Mouse (Mus musculus) left cerebral cortex, postnatal 4 days (tissue): ENCODE results near the gene Madcam1. TPM values are rescaled to one million over a fixed set of nuclear protein-coding genes. Genes with fewer than 3 reads are reported as not detected.

ENCODE experiments used
- DNase-seq: peaks from one replicate; pipeline ENCODE4 v3.0.0-alpha.2; 2022
- intact Hi-C: fragments of 180-260 bp; cut with DNase I; formaldehyde crosslinking; loops from one replicate; pipeline ENCODE4 v1.15.1; 2025
- total RNA-seq, 2 experiments: library from RNA; stranded (reverse); gene quantifications; 2 replicates each; pipeline ENCODE4 v1.2.3; 2021

Gene Madcam1
- total RNA-seq, 2 experiments from 2014 or later = 0.72 to 0.84 TPM

DNA sequence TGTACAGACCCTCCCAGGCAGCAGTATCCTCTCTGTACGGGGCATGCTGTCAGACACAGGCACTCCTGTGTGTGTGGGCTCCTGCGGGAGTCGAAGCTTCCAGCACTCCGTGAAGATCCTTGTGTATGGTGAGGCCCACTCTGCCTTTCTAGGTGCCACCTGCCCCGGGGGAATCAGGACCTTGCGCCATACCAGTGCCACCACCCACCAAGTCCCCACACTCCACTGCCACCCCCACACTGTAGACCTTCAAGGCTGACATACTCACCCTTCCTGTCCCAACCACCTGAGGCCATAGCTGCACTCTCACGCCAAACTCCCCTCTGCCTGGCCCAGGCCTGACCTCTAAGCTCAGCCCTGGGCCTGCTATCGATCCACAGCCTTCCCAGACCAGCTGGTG lies 692 bp downstream of the Madcam1 start:
- no peak for DNase-seq
- intact Hi-C loops = loop anchor here (10.0 kb wide), 1 partner anchor 910 kb away; the partner anchor contains the start of gene Ccdc105

DNA sequence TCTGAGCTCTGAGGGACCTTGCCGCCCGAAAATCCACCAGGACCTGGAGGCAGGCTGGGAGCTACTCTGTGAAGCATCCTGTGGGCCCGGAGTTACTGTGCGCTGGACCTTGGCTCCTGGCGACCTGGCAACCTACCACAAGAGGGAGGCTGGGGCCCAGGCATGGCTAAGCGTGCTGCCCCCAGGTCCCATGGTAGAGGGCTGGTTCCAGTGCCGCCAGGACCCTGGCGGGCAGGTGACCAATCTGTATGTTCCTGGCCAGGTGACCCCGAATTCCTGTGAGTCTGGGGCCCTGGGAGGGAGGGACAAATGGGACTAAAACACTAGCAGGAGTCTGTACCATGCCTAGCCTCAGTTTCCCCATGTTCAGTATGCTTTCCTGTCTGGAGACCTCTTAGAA lies 2.1 kb downstream of the Madcam1 start:
- no peak for DNase-seq
- intact Hi-C loops = loop anchor here (10.0 kb wide), 1 partner anchor 912 kb away; the partner anchor contains the start of gene Ccdc105

DNA sequence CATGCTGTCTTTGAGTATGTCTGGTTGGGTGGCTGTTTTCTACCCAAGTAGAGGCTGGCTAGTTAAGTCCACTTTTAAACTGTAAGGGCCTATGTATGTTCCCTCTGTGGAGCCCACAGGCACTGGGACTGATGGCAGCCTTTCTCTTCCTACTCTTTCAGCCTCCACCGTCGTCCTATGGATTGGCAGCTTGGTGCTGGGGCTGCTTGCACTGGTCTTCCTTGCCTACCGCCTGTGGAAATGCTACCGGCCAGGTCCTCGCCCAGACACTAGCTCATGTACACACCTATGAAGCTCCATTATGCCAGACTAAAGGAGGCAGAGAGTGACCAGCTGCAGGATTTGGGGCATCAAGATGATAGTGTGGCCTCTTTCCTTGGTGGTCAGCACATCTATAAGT lies 3.7 kb downstream of the Madcam1 start:
- intact Hi-C loops = loop anchor here (2.0 to 10.0 kb wide), 2 partner anchors 71 to 913 kb away; partner anchors contain the start of gene Ccdc105
- no peak for DNase-seq

DNA sequence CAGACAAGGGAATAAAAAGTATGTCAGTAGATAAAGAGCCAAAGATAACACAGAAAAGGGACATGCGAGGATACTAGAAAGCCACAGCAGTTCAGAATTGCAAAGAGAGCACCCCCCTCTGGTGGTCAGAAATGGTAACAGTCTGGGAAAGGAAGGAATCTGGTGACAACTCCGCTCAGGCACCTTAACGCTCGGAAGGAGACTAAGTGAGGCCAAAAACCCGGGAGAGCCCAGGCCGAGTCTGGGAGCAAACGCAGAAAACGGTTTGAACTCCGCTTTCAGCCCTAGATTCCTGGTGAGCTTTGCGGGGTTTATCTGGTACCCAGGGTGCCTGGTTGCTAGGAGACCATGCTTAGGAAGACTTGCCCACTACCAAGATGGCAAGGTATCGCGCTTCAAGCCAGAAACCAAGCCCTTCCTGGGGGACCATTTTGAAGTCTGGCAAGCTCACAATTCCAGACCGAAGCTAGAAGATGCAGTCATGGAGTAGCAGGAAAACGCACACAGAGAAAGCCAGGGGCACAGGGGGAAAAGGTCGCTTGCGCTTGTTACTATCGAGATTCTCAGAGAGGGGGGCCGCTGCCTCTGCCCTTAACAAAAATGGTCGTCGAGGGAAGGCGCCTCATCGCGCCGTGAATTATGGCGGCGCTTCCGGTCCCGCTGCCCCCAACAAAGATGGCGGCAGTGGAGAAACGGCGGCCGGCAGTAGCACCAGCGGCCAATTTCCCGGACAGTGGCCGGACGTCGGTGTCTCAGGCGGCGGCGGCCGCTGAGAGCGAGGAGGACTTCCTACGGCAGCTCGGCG lies 4.6 kb downstream of the Madcam1 start, which contains the start of gene Tpgs1:
Gene Tpgs1, plus strand, starts transcription at position 599 of the 805 bp plus-strand sequence.
- intact Hi-C loops = loop anchor here (2.0 to 10.0 kb wide), 2 partner anchors 72 to 914 kb away; partner anchors contain the start of gene Ccdc105
- DNase-seq = peak; percentile 87

DNA sequence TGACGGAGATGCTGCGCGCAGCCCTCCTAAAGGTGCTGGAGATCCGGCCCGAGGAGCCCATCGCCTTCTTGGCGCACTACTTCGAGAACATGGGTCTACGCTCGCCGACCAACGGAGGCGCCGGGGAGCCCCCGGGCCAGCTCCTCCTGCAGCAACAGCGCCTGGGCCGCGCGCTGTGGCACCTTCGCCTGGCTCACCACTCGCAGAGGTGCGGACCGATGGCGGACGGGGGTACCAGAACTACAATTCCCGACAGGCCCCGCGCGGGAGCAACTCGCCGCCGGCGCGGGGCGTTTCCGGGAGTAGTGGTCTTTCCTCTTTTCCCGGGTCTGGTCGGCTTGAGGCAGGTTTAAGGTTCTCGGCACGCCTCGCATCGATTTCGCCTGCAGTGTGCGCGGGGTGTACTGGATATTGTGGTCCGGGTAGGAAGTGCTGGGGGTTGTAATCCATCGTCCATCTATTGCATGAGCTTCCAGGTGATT lies 5.3 kb downstream of the Madcam1 start:
- DNase-seq = peak; percentile 90
- intact Hi-C loops = loop anchor here (2.0 to 10.0 kb wide), 2 partner anchors 73 to 915 kb away; partner anchors contain the start of gene Ccdc105

DNA sequence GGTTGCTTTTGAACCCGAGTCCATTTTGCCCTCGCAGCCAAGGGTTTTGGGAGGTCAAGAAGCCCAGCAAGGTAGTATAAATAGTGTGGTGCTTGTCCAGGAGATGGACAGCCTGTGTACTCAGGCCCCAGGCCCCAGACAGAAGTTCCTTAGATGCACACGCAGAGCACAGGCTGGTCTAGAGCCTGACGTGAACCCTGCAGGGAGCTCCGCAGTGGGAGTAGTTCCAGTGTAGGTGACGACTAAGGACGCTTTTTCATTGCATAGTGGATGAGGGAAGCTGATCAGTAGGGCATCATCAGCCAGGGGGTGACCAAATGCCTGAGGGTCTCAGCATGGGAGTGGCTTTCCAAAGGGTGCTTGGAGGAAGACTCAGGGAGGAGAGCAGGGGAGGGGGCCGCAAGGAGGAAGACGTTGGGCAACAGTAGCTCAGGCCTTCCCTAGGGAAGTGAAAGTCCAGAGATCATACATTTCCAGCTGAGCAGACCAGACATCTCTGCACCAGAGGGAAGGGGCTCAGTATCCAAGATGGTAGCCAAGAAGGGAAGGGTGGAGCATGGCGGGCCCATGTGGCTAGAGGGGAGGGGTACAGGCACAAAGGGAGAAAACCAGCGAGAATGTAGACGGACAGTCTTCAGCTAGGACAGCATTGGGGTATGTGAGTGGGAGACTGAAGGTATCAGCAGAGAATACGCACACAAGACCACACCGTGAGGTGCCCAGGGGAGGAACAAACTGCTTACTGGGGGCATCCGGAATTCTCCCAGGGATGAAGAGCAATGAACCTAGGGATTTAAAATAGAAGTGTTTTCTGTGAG lies 5.9 kb downstream of the Madcam1 start:
- intact Hi-C loops = no loop called here
- no peak for DNase-seq

DNA sequence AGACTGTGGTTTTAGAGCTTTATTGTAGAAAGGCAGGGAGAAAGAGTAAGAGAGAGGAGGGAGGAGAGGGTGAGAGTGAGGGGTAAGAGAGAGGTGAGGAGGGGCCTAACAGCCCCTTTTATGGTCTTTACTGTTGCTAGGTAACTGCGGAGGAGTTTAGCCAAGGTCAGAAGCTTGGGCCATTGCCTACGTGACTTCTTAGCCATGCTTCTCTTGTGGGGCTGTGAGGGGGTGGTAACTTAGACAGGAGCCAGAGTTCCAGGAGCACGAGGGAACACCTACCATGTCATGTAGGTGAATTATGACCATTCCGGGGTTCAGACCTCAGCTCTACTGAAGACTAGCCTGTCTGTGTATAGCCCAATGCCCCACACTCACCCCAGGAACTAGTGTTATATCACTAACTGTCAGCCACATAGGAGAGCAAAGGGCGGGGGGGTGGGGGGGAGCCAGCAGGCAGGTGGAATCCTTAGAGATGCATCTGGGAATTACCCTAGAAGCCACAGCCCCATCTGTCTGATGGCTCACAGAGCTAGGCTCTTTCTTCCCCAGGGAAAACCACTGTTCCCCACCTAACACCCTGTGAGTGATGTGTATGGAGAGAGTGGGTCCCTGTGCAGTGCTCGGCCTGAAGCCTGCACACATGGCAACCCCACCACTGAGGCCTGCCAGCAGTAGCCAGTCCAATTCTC lies 7.2 kb downstream of the Madcam1 start:
- intact Hi-C loops = no loop called here
- no peak for DNase-seq

DNA sequence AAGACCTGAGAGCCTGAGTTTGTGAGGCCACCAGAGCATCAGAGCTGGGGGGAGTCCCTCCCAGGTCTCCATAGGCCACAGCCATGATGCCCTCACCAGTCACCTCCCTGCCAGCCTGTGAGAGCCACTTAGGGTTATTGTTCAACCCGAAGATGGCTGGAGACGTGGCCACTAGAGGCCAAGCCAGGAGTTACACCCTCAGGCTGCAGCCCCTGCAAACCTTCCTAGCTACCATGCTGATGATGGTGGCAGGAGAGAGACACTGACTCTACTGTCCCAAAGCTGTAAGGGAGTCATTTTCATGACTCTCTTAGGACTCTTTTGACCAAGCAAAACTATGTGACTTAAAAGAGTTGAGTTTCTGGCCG lies 7.7 kb downstream of the Madcam1 start:
- intact Hi-C loops = no loop called here
- DNase-seq = no peak

DNA sequence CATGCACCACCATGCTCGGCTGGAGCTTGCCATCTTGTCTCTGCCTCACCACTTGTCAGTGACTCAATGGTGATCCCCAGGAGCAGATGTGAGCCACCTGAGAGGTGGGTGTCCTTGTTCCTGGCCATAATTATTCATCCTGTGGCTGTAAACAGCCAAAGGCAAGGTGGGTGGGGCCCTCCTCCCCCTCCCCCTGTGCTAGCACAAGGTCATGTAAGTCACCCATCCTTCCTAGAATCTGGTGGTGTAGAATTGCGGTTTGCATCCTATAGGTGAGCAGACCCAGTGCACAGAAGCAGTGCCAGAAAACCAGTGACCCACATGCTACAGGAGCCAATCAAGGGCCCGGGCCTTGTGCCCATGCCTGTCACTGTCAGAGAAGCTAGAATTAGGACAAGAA lies 8.7 kb downstream of the Madcam1 start:
- DNase-seq = no peak
- intact Hi-C loops = no loop called here

DNA sequence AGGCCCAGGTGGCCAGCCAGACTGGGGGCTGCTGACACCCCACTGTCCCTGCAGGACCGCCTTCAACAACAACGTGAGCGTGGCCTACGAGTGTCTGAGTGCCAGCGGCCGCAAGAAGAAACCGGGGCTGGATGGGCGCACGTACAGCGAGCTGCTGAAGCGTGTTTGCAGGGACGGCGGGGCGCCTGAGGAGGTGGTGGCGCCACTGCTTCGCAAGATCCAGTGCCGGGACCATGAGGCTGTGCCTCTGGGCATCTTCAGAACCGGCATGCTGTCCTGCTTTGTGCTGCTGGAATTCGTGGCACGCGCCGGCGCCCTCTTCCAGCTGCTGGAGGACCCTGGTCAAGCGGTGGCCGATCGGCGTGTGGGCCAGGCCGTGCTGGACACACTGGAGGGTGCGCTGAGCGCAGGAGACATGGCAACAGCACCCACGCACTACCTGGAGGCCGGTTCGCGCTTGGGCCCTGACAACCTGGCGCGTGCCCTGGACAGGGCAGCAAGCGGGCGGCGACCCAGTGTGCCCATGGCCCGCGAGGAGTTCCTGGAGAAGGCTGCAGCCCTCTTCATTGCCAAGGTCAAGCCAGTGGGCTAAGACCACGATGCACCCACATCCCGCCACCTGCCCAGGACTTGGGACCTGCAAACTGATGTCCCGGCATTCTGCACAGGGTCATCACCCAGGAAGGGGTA lies 11.1 kb downstream of the Madcam1 start:
- intact Hi-C loops = no loop called here
- no peak for DNase-seq

DNA sequence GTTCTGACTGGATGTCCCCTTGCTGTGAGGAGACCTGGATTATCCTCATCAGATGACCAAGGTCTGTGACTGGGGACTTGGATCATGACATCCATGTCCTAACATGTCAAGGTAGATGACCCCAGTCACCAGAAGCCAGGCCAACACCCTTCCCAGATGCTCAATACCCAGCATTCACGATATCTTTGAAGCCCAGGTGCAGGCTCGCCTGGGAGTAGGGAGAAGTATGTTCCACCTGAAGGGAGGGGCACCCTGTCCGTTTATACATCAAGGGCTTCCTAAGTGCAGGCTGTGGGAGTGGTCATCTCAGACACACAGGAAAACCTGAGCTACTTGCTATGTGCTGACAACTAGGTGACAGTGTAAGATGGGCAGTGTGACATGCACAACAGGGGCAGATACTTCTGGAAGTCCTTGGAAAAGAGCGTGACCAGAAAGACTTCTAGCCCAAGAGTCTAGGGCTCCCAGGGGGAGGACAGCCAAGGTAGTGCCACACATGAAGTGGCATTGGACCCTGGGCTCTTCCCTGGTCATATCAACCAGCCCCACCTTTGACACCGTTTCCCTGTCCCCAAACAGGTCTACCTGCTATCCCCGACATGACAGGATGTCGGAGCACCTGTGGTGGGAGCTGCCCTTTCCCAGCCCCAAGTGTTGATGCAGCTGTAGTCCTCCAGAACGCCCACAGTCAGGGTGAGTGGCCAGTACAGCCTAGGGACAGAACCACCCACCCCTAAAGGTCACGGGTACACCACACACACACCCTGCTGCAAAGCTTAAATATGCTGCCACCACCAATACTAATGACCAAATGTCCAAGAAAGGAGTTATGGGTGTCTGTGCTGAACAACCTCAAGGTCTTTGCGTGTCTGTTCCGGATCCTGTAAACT lies 16.5 kb downstream of the Madcam1 start:
- intact Hi-C loops = no loop called here
- no peak for DNase-seq

DNA sequence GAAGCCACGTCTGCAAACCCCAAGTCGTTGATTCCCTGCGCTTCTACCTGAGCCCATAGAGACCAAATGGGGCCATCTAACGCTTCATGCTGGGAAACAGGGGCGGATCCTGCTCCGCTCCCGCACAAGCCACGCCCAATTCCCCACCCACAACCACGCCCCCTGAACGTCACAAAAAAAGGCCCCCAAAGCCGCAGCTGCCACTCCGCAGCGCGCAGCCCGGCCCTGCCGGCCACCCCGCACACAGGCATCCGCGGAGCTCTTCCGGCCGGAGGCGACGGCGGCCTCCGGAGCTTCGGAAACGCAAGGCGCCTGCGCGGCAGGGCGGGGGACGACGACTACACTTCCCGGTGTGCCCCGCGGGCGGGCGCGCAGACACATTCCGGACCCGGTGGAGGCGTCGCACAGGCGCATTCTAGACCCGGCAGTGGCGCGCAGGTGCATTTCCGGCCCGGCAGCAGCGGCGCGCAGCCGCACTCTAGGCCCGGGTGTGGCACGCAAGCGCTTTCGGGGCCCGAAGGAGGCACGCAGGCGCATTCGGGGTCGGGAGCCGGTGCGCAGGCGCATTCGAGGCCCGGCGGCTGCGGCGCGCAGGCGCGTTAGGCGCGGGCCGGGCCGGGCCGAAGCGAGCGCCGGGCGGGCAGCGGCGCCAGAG lies 17.4 kb downstream of the Madcam1 start, which contains the start of gene Cdc34:
Gene Cdc34, plus strand, starts transcription at position 605 of the 655 bp plus-strand sequence.
- intact Hi-C loops = no loop called here
- DNase-seq = peak; percentile 99

DNA sequence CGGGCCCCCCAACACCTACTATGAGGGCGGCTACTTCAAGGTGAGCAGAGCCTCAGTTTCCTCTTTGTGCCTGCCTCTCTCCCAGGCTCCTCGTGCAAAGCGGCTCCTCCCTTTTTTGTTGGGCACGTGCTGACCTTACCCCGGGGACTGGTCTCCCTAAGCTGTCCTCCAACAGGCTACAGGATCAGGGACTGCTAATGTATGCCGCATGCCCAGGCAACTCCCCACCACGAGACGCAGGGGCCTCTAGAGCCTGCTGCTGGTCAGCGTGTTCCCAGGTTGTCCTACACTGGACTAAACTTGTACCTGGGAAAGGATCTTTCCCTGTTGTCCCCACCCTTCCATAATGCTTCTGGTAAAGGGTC lies 18.2 kb downstream of the Madcam1 start:
- DNase-seq = no peak
- intact Hi-C loops = no loop called here

DNA sequence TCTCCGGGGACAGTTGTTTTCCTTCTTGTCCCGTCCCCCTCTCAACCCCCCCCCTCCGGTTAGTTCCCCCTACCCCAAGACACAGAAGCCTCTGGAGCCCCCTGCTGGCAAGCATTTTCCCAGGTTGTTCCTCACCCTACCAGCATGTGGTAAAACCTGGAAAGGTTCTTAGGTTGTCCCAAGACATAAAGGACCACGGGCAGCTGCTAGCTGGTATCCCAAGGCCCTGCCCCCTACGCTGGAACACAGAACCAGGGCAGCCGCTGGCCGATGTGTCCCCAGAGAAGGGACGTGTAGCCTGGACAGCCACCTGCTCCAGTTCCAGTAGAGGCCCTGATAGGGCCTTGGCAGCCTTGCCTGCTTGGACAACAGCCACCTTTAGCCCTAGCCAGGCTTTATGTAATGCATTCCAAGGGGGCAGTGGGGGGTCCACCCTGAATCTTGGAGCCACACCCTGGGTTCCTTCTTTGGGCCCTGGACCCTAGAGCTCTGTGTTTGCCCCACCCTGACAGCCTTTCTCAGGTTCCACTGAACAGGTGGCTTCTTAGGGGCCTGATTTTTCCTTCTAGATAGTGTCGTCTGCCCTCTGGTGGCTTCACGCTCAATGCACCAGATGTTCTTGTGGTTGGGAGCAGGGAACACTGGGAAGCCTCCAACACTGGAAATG lies 18.7 kb downstream of the Madcam1 start:
- DNase-seq = peak; percentile 68
- intact Hi-C loops = no loop called here

DNA sequence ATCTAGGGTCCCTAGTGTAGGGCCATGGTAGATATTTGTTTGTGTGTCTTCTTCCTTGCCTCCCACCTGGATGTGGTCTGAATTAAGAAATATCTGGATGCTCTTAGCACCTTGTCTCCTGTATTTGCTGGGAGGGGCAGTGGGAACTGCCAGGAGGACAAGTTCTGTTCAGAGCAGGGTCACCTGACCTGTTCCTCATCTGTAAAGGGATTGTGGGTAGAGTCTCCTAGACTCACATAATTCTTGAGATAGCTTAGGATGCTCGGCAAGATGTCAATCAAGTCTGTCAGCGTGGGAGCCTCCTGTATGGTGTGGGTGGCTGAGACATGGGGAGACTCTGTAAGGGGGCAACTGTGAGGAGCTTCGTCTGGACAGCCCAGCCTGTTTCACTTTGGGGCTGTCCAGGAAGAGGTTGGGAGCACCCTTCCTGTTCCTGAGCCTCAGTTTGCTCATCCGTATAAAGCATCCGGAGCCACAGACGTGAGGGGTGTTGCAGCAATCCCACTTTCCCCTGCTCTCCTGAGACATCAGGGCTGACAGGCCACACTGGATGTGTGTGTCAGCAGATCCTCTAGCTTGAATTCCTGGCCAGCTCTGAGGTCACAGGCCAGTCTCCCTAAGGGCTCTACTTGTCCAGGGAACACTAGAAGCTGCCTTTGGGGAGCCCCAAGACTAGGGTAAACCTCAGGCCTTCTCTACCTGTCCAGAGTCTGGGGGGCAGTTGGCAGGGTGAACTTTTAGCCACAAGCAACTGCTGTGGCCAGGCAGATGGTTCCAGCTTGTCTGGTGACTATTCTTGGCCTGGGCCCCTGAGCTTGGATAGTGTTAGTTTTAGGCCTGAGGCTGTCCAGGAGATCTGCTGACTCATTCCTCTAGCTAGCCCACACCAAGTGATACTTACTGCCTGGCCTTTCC lies 19.6 kb downstream of the Madcam1 start:
- intact Hi-C loops = no loop called here
- DNase-seq = no peak

DNA sequence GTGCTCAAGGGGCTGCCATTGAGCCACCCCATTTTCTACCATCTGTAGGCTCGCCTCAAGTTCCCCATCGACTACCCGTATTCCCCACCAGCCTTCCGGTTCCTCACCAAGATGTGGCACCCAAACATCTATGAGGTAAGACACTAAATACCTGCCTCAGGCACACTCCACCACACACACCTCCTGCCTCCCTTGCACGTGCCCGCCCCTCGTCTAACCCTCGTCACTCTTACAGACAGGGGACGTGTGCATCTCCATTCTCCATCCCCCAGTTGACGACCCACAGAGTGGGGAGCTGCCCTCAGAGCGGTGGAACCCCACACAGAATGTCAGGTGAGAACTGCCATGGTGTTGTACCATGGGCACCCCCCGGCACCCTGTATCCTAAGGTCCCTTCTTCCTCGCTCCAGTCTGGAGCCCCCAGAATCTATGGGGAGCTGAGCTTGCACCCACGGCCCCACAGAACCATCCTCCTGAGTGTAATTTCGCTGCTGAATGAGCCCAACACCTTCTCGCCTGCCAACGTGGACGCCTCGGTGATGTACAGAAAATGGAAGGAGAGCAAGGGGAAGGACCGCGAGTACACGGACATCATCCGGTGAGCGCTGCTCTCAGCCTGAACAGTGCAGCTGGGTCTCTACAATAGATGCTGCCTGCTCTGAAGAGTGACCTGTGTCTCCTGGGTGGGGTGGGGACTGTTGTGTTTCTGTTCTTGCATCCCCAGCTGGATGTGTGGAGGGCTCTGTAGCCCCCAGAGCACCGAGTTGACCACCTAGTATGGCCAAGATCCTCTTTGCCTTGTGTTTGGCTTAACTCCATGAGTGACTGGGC lies 20.6 kb downstream of the Madcam1 start:
- intact Hi-C loops = no loop called here

More for the DNA sequence above, 20.6 kb downstream of the Madcam1 start:
- no peak for DNase-seq
